Mouse (Mus musculus) hindbrain, embryonic 11.5 days (tissue): ENCODE results near the gene Ccnf. TPM values are rescaled to one million over a fixed set of nuclear protein-coding genes. Genes with fewer than 3 reads are reported as not detected.

Experiments
- ATAC-seq: fragments of 200-750 bp; cut with Nextera tagmentation; 2 replicates; pipeline ENCODE4 v1.8.0; 2017; ENCODE audit warnings: mild to moderate bottlenecking, moderate TSS enrichment, moderate library complexity; ENCODE audit not compliant: low FRiP score
- DNase-seq: peaks from one replicate; pipeline ENCODE4 v3.0.0-alpha.2; 2015; ENCODE audit warnings: low spot score
- H3K27ac ChIP-seq: fragments of 300-500 bp; sonication (generic); 2 replicates; pipeline ENCODE4 v1.5.1; 2014; ENCODE audit warnings: mild to moderate bottlenecking, low read depth, low read length
- H3K27me3 ChIP-seq: fragments of 300-500 bp; sonication (generic); 2 replicates; pipeline ENCODE4 v1.6.1; 2014; ENCODE audit warnings: mild to moderate bottlenecking, low read length, moderate library complexity, mixed read lengths; ENCODE audit not compliant: control insufficient read depth, insufficient read depth
- H3K36me3 ChIP-seq: fragments of 300-500 bp; sonication (generic); 2 replicates; pipeline ENCODE4 v1.6.1; 2014; ENCODE audit warnings: mild to moderate bottlenecking, low read length, moderate library complexity, mixed read lengths; ENCODE audit not compliant: control insufficient read depth, insufficient read depth
- H3K4me1 ChIP-seq: fragments of 300-500 bp; sonication (generic); replicated peaks from 2 replicates; pipeline ENCODE4 v1.6.1; 2014; ENCODE audit warnings: low read length, mixed read lengths; ENCODE audit not compliant: control insufficient read depth, insufficient read depth
- H3K4me2 ChIP-seq: fragments of 300-500 bp; sonication (generic); replicated peaks from 2 replicates; pipeline ENCODE4 v1.6.1; 2014; ENCODE audit warnings: mild to moderate bottlenecking, low read depth, low read length
- H3K4me3 ChIP-seq: fragments of 300-500 bp; sonication (generic); 2 replicates; pipeline ENCODE4 v1.5.1; 2014; ENCODE audit warnings: low read depth, low read length
- H3K9ac ChIP-seq: fragments of 300-500 bp; sonication (generic); 2 replicates; pipeline ENCODE4 v1.6.1; 2014; ENCODE audit warnings: low read depth, low read length
- H3K9me3 ChIP-seq: fragments of 300-500 bp; sonication (generic); 2 replicates; pipeline ENCODE4 v1.6.1; 2016; ENCODE audit warnings: low read length; ENCODE audit not compliant: control insufficient read depth
- WGBS: fragments of 180-500 bp; shearing (Covaris S2); extraction: QIAGEN DNeasy Blood & Tissue Kit; methylation state at CpG from one replicate; pipeline ENCODE4 v1.1.7; 2014; 5-methylcytosine and 5-hydroxymethylcytosine counted together
- polyA plus RNA-seq: library from polyadenylated mRNA; unstranded; fragments of >200 nt; fragmentation: Nextera tagmentation; extraction: Ambion mirVana; gene quantifications from 2 replicates; pipeline ENCODE4 v1.2.1, GENCODE M21; 2014

The Ccnf gene
- polyA plus RNA-seq, 1 experiment from 2014 or later: 63.6 TPM

- Histone ChIP-seq H3K4me2 (no peak overlapping the region), H3K9me3 (no peaks in the 10 kb centered on the region), H3K36me3 (no peaks in the 10 kb centered on the region), H3K9ac (no peak overlapping the region), H3K27me3 (no peaks in the 10 kb centered on the region), H3K27ac (no peak overlapping the region), H3K4me3 (no peak overlapping the region), H3K4me1 (no peaks in the 10 kb centered on the region)
- ATAC-seq (no peak), DNase-seq (no peak)
- 83% methylated on average over 2 of the region's 2 CpGs for WGBS
Measured at GRCm38 (mm10) chr17:24264766-24265165, 13.5 kb upstream of the Ccnf start.

- Histone ChIP-seq H3K4me2 (no peak overlapping the region), H3K36me3 (no peaks in the 10 kb centered on the region), H3K4me3 (no peak overlapping the region), H3K9me3 (no peaks in the 10 kb centered on the region), H3K27ac (no peak overlapping the region), H3K27me3 (no peaks in the 10 kb centered on the region), H3K9ac (no peak overlapping the region), H3K4me1 (no peaks in the 10 kb centered on the region)
- DNase-seq (no peak), ATAC-seq (no peak)
- 74% methylated on average over 4 of the region's 4 CpGs for WGBS
Measured at GRCm38 (mm10) chr17:24260516-24260915, 9.2 kb upstream of the Ccnf start.

GRCm38 (mm10) chr17:24259702-24260101 lies 8.4 kb upstream of the Ccnf start:
- Histone ChIP-seq H3K27ac (no peak overlapping the region), H3K4me2 (no peak overlapping the region), H3K27me3 (no peaks in the 10 kb centered on the region), H3K36me3 (no peaks in the 10 kb centered on the region), H3K9ac (no peak overlapping the region), H3K4me1 (no peaks in the 10 kb centered on the region), H3K4me3 (no peak overlapping the region), H3K9me3 (no peaks in the 10 kb centered on the region)
- DNase-seq: no peak
- WGBS: 84% methylated on average over 5 of the region's 5 CpGs
- no peak for ATAC-seq

GRCm38 (mm10) chr17:24258981-24259380 lies 7.7 kb upstream of the Ccnf start:
- Histone ChIP-seq H3K36me3 (no peaks in the 10 kb centered on the region), H3K4me3 (no peak overlapping the region), H3K4me2 (no peak overlapping the region), H3K27ac (no peak overlapping the region), H3K9ac (no peak overlapping the region), H3K9me3 (no peaks in the 10 kb centered on the region), H3K27me3 (no peaks in the 10 kb centered on the region), H3K4me1 (no peaks in the 10 kb centered on the region)
- 76% methylated on average over 4 of the region's 4 CpGs for WGBS
- DNase-seq (no peak), ATAC-seq (no peak)

GRCm38 (mm10) chr17:24252329-24252728 lies 1.0 kb upstream of the Ccnf start:
- Histone ChIP-seq H3K4me2 (no peak overlapping the region), H3K27ac (no peak overlapping the region), H3K4me3 (no peak overlapping the region), H3K4me1 (0 out of 2 replicates have a peak, but pooled peaks cover 4% of the 10 kb centered on the region), H3K27me3 (no peaks in the 10 kb centered on the region), H3K9me3 (no peaks in the 10 kb centered on the region), H3K36me3 (peaks cover 6% of the 10 kb centered on the region; the same call in 1 of the 2 replicates), H3K9ac (no peak overlapping the region)
- no peak for DNase-seq
- WGBS: 91% methylated on average over 2 of the region's 2 CpGs
- ATAC-seq: no peak

GRCm38 (mm10) chr17:24250988-24251319 lies 330 bp downstream of the Ccnf start:
- Histone ChIP-seq H3K27ac (no peak overlapping the region; the same call in 1 of the 2 replicates), H3K4me3 (peak overlapping the region; percentile 64), H3K36me3 (peaks cover 6% of the 10 kb centered on the region; the same call in 1 of the 2 replicates), H3K4me1 (0 out of 2 replicates have a peak, but pooled peaks cover 4% of the 10 kb centered on the region), H3K27me3 (no peaks in the 10 kb centered on the region), H3K9me3 (no peaks in the 10 kb centered on the region), H3K4me2 (peak overlapping the region; percentile 51), H3K9ac (peak overlapping the region; percentile 78)
- no peak for ATAC-seq
- DNase-seq: no peak
- under 1% methylated on average over 29 of the region's 32 CpGs for WGBS

GRCm38 (mm10) chr17:24248641-24249040 lies 2.6 kb downstream of the Ccnf start:
- H3K4me1 ChIP-seq: 0 out of 2 replicates have a peak, but pooled peaks cover 4% of the 10 kb centered on the region
- peaks cover 22% of the 10 kb centered on the region for H3K36me3 ChIP-seq
- H3K4me3 ChIP-seq: no peak overlapping the region
- H3K9me3 ChIP-seq: 0 out of 2 replicates have a peak, but pooled peaks cover 4% of the 10 kb centered on the region
- H3K27me3 ChIP-seq: no peaks in the 10 kb centered on the region
- H3K9ac ChIP-seq: no peak overlapping the region
- DNase-seq: peak; percentile 18
- ATAC-seq: no peak
- no peak overlapping the region for H3K27ac ChIP-seq
- H3K4me2 ChIP-seq: no peak overlapping the region
- 94% methylated on average over 2 of the region's 2 CpGs for WGBS

- H3K9ac ChIP-seq: no peak overlapping the region
- no peak for ATAC-seq
- H3K36me3 ChIP-seq: peaks cover 40% of the 10 kb centered on the region
Measured at GRCm38 (mm10) chr17:24244061-24244460, 7.2 kb downstream of the Ccnf start.

GRCm38 (mm10) chr17:24243311-24243969 lies 7.8 kb downstream of the Ccnf start:
- peaks cover 41% of the 10 kb centered on the region for H3K36me3 ChIP-seq
- ATAC-seq (no peak), DNase-seq (peak; percentile 52)
- no peak overlapping the region for H3K4me3 ChIP-seq
- no peak overlapping the region for H3K27ac ChIP-seq
- H3K4me2 ChIP-seq: no peak overlapping the region
- WGBS: 87% methylated on average over 4 of the region's 4 CpGs
- no peaks in the 10 kb centered on the region for H3K27me3 ChIP-seq
- 0 out of 2 replicates have a peak, but pooled peaks cover 4% of the 10 kb centered on the region for H3K9me3 ChIP-seq
- H3K4me1 ChIP-seq: no peaks in the 10 kb centered on the region
- H3K9ac ChIP-seq: no peak overlapping the region

More at GRCm38 (mm10) chr17:24244061-24244460, 7.2 kb downstream of the Ccnf start:
- WGBS: 95% methylated on average over 8 of the region's 8 CpGs
- no peak overlapping the region for H3K27ac ChIP-seq
- no peaks in the 10 kb centered on the region for H3K27me3 ChIP-seq
- H3K9me3 ChIP-seq: 0 out of 2 replicates have a peak, but pooled peaks cover 4% of the 10 kb centered on the region
- no peaks in the 10 kb centered on the region for H3K4me1 ChIP-seq
- no peak overlapping the region for H3K4me3 ChIP-seq
- DNase-seq: no peak
- no peak overlapping the region for H3K4me2 ChIP-seq
